Mouse (Mus musculus): ENCODE data around the gene Fbxw27.

DNA sequence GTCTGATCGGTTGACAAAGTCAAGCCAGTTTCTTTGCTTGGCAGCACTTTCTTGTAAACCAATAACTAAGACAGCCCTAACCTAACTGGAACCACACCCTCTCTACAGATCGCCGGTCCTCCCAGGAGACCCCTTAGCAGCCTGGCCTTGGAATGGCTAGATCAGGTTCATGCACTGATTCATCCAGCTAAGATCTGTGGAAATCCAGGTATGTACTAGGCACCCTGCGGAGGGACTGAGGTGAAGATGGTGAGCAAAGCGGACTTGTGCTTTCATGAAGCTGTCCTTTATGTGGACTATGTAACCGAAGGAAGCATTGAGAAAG, 42.6 kb upstream of the Fbxw27 start:
- TF ChIP-seq POLR2A (IDR thresholded peaks at IDR 0.05; ENCODE audit: low read depth, low read length) (no peak), CTCF (conservative IDR thresholded peaks at IDR 0.05; ENCODE audit: insufficient read depth, insufficient read length, low read depth, low read length) (no peak)
